Mouse (Mus musculus) left cerebral cortex, postnatal 14 days (tissue): ENCODE measurements at regions not wholly inside any gene's neighbourhood (a gene's known extent, or its start where the extent isn't known, plus 50 kb on each side); places are given as distances from the start of the nearest gene placed in this dataset.

ENCODE experiments used
- DNase-seq, 2 experiments: peaks; one replicate each; pipeline ENCODE4 v3.0.0; 2021 to 2022; ENCODE audit warnings: low spot score in 2 of 2, mixed read lengths in 1 of 2
- intact Hi-C: fragments of 180-260 bp; cut with DNase I; formaldehyde crosslinking; loops from one replicate; pipeline ENCODE4 v1.15.1; 2025

DNA sequence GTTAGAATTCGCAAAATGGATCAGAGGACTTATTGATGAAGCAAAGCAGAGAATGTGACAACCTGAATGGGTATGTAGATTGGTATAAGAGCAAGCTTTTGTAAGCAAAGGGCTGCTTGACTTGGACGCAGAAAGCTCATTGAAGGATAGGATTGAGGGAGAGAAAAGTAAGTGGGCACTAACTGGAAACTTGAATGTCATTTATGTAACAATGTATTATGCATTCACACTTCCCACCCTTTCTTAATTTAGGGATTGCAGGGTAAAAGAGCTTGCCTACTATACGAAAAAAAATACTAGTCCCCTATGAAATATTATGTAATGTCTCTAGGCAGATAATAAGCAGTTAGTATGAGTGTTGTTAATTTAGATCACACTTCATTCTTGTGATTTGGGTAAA lies 713.4 kb downstream of the Slitrk5 start:
- peak in 1 of 2 experiments; percentile 2 for DNase-seq
- intact Hi-C loops = no loop called here
